Mouse (Mus musculus) left cerebral cortex, postnatal 14 days (tissue): ENCODE data around the gene Grik2. TPM values are rescaled to one million over a fixed set of nuclear protein-coding genes. Genes with fewer than 3 reads are reported as not detected.

Experiments
- DNase-seq, 2 experiments: peaks; one replicate each; pipeline ENCODE4 v3.0.0; 2021 to 2022; ENCODE audit warnings: low spot score in 2 of 2, mixed read lengths in 1 of 2
- intact Hi-C: fragments of 180-260 bp; cut with DNase I; formaldehyde crosslinking; loops from one replicate; pipeline ENCODE4 v1.15.1; 2025
- total RNA-seq, 2 experiments: library from RNA; stranded (reverse); gene quantifications; 2 replicates each; pipeline ENCODE4 v1.2.3; 2021

Grik2 gene
- total RNA-seq, 2 experiments from 2014 or later: 66.4 to 69.7 TPM

- intact Hi-C loops: no loop called here
- no peak for DNase-seq
Observed at GRCm38 (mm10) chr10:49723706-49724105, 64.9 kb downstream of the Grik2 start.

DNA sequence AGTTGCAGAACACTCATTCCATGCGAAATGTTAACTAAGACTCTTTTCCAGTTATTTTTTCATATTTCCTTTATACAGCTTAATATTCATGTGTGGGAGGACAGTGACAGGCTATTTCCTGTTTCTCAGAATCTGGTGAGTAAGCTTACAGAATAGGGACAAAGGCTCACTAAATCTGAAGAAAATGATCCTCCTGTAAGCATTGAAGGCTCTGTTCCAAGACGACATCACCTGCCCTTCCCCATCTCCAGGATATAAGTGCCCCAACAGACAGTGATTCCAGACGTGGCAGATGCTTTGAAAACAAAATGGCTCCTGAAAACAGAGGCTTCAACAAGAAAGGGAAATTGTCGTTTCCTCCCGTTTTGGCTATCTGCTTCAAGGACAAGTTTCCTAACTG lies 71.7 kb downstream of the Grik2 start:
- no peak for DNase-seq
- intact Hi-C loops: no loop called here

GRCm38 (mm10) chr10:49709748-49710147 lies 78.8 kb downstream of the Grik2 start:
- intact Hi-C loops: no loop called here
- DNase-seq: no peak

- intact Hi-C loops: no loop called here
- DNase-seq: no peak
Observed at GRCm38 (mm10) chr10:49704446-49704845, 84.1 kb downstream of the Grik2 start.

DNA sequence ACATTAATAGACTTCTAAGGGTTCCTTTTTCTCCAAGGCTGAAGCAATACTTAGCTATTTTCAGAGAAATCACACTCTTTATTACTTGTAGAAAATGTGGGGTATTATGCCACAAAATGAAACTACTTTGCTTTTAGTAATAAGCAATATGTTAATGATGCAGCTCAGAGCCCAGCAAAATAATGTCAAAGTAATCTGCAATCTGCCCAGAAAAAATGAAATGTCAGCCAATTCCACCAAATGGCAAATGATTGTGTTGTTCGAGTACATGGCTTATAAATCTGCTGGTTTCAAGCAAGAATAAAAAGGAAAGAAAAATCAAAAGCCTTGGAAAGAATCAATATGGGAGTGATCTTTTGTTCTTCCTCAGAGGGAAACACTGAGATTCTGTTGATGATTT lies 136.2 kb downstream of the Grik2 start:
- intact Hi-C loops: no loop called here
- DNase-seq: no peak

GRCm38 (mm10) chr10:49647116-49647515 lies 141.4 kb downstream of the Grik2 start:
- intact Hi-C loops: no loop called here
- DNase-seq: no peak

GRCm38 (mm10) chr10:49639901-49640300 lies 148.7 kb downstream of the Grik2 start:
- no peak for DNase-seq
- intact Hi-C loops: no loop called here

- DNase-seq: no peak
- intact Hi-C loops: no loop called here
Observed at GRCm38 (mm10) chr10:49623951-49624350, 164.6 kb downstream of the Grik2 start.

GRCm38 (mm10) chr10:49597652-49598051 lies 190.9 kb downstream of the Grik2 start:
- intact Hi-C loops: no loop called here
- DNase-seq: no peak

- intact Hi-C loops: no loop called here
- DNase-seq: no peak
Observed at GRCm38 (mm10) chr10:49573514-49573913, 215.1 kb downstream of the Grik2 start.

DNA sequence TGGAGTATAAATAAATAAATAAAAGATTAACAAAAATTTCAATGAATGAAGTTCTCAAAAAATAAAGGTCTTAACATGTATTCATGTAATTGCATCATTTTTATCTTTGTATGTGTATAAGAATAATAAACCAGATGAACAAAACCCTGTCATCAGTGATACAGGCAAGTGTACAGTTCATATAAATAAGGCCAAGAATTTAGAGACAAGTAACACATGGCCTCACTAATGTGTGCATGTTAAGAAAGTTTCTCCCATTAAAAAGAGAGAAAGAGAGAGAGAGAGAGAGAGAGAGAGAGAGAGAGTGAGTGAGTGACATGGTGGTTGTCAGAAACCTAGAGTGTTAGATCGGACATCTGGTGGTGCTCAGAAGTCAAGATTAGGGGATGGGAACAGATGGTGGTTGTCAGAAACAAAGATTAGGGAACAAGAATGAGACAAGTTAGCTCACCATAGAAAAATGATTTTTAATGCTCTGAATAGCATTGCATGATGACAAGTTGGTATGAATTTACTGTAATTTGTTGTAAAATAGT lies 228.6 kb downstream of the Grik2 start:
- intact Hi-C loops: no loop called here
- DNase-seq: no peak

DNA sequence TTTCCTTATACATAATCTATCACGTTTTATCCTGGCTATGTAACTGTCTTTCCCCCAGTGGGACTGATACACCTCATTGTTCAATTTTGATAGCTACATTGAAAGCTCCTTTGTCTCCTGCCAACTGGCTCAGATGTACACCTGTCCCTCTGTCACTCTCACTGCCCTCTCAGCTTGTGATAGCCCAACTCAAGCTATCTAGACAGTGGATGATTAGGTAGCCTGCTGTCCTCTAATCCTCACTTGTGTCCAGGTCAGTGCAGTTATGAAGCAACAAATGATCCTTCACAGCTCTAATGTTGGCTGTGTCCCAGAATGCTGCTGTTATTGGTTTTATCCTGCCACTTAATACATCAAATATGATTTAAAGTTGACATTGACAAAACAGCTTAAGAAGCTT lies 246.3 kb downstream of the Grik2 start:
- no peak for DNase-seq
- intact Hi-C loops: no loop called here

DNA sequence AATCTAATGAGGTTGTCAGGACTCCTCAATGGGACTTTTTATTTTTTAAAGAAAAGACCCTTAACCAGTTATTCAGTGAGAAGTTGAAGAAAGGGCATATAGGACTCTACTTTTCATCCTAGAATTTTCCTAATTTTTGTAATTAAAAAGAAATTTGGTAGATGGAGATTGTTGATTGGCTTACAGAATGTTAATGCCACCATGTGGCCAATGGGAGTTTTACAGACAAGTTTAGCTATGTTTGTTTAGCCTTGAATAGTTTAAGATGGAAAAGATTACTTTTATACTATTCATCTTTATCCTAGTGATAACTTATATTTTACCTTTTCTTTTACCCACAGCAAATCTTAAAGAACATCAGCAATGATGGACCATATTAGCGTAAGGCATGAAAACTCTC lies 268.8 kb downstream of the Grik2 start:
- intact Hi-C loops: no loop called here
- DNase-seq: no peak

- intact Hi-C loops: no loop called here
- DNase-seq: no peak
Observed at GRCm38 (mm10) chr10:49500628-49501027, 287.9 kb downstream of the Grik2 start.

DNA sequence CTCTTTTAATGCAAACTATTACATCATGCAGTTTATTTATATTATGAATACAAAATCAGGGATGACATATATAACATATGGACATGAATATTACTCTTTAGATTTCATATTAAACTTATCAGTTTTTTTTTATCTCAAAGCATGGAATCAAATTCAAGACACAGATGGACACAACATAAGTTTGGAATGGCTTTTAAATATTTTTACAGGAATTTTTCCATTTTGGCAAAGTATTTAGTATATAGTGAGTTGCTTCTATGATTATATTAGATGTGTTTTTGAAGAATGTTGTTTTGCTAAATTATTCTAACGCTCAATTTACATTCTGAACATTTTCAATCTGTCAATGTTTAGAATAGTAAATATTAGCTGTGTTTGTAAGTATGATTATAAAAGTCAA lies 291.3 kb downstream of the Grik2 start:
- DNase-seq: no peak
- intact Hi-C loops: no loop called here

- no peak for DNase-seq
- intact Hi-C loops: no loop called here
Observed at GRCm38 (mm10) chr10:49481439-49481838, 307.1 kb downstream of the Grik2 start.

DNA sequence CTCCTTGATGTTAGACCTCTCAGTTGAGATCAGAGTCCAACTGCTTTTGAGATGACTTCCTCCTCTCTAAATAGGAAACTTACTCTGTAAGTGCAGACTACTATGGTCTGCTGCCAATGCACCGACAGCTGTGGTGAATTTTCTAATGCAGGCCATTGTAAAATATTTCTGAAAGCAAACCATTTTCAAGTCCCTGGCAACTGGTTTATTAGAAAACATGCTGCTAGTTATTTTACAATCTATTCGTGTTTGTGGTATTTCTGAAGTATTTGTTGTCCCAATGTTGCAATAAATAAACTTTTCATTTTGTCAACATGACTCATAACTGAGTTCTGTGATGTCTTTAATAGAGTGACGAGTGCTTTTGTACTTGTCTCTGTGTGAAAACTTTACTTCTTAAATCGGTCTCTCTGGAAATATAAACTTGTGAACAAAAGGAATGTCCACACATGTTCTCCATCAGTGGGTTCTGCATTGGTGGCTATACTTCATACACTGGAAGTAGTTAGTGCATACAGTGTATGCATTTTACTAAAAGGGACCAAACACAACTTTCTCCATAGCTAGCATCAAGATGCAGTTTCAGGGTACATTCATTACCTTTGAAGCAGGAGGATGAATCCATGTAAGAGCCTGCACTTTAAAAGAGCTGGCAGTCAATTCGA lies 308.3 kb downstream of the Grik2 start:
- no peak for DNase-seq
- intact Hi-C loops: no loop called here

DNA sequence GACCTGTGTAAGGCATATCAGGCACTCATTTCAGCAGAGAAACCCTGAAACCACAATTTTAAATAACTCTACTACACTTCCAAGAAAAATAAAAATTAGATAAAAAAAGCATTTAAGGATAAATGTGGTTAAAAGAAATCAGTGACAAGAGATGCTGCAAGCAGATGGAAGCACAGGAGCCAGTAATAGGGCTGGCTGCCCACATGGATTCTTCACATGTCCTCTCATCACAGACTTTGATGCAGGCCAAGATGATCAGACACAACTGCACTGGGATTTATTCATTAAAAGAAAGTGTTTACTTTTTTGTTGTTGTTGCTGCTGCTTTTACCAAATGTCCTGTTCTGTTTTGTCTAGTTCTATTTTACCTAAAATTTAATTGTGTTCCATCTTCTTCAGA lies 315.0 kb downstream of the Grik2 start:
- DNase-seq: peak in 1 of 2 experiments; percentile 4
- intact Hi-C loops: no loop called here

- intact Hi-C loops: no loop called here
- DNase-seq: no peak
Observed at GRCm38 (mm10) chr10:49456791-49457190, 331.8 kb downstream of the Grik2 start.

- DNase-seq: no peak
- intact Hi-C loops: no loop called here
Observed at GRCm38 (mm10) chr10:49453535-49453934, 335.0 kb downstream of the Grik2 start.

DNA sequence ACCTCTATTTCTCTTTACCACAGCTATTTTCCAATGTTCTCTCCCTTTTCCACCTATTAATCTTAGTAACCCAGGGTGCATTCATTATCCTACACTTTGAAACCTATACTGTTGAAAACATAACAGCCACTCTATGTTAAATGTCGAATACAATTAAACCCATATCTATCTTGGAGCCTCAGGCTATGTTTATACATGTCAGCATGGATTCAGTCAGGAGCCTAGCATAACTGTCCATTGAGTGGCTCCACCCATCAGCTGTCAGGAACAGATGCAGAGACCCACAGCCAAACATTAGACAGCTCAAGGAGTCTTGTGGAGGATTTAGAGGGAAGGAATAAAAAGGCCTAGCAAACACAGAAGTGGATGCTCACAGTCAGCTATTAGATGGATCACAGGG lies 347.2 kb downstream of the Grik2 start:
- intact Hi-C loops: no loop called here
- no peak for DNase-seq

- intact Hi-C loops: no loop called here
- no peak for DNase-seq
Observed at GRCm38 (mm10) chr10:49437057-49437456, 351.5 kb downstream of the Grik2 start.
